Mouse (Mus musculus): ENCODE data around the gene Cyp2b23. TPM values are rescaled to one million over a fixed set of nuclear protein-coding genes. Genes with fewer than 3 reads are reported as not detected.
"Not testable (repeated sequence)": the region's sequence is repeated elsewhere in the genome, so short reads cannot be mapped to it uniquely, and the experiment has no call there.

The Cyp2b23 gene
- not detected in 2 replicates for polyA plus RNA-seq (2015; fragmentation: Nextera tagmentation; extraction: Ambion mirVana)

DNA sequence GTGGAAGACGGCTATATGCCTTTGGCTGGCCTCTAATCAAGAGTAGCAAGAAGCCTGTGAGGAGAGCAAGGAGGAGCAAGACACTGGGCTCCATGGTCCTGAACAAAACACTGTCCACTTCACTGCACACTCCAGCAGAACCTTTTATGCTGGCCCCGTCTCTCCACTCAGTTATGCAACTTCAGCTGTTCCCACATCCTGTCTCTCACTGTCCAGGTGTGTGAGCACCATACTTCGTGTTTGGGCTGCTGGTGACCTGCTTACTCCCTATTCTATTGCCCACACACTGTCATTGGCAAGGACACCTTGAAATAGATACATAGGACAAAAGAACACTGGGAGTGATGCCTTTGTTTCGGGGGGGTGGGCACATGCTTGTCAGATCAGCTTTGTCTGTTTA, at the start of gene Cyp2b23:
Gene Cyp2b23, minus strand, starts transcription at position 101 of the 400 bp plus-strand sequence.
- H3K4me2 ChIP-seq (ENCODE audit: low read length) = no peak within 1 kb of the TSS
- H3K27ac ChIP-seq = no peak within 1 kb of the TSS
- H3K4me1 ChIP-seq (replicated peaks; ENCODE audit: insufficient read depth, low read length) = no peaks in the 10 kb centered on the region
- H3K9me3 ChIP-seq (replicated peaks; ENCODE audit: low read length) = no peaks in the 10 kb centered on the region
- 75% methylated on average over 4 of the region's 4 CpGs for WGBS
- H3K27me3 ChIP-seq (ENCODE audit: insufficient read depth, low read length) = no peaks in the 10 kb centered on the region
- no peaks in the 10 kb centered on the region for H3K36me3 ChIP-seq (ENCODE audit: insufficient read depth, low read length)
- TF ChIP-seq CTCF (IDR thresholded peaks at IDR 0.05; ENCODE audit: low read depth) = no peak
- H3K4me3 ChIP-seq (replicated peaks; ENCODE audit: low read depth, low read length) = no peak within 1 kb of the TSS
- DNase-seq (ENCODE audit: low spot score) = no peak
- no peak within 1 kb of the TSS for H3K9ac ChIP-seq (ENCODE audit: low read depth, low read length)
- no peak for ATAC-seq (replicated peaks; ENCODE audit: low FRiP score, low read depth)

GRCm38 (mm10) chr7:26711061-26711460, 24.8 kb upstream of the Cyp2b23 start:
- H3K4me3 ChIP-seq (replicated peaks; ENCODE audit: low read depth, low read length) = no peak overlapping the region
- no peak for ATAC-seq (replicated peaks; ENCODE audit: low FRiP score, low read depth)
- TF ChIP-seq CTCF (IDR thresholded peaks at IDR 0.05; ENCODE audit: low read depth) = no peak
- DNase-seq (ENCODE audit: low spot score) = no peak
- no peaks in the 10 kb centered on the region for H3K27me3 ChIP-seq (ENCODE audit: insufficient read depth, low read length)
- H3K36me3 ChIP-seq (ENCODE audit: insufficient read depth, low read length) = no peaks in the 10 kb centered on the region
- WGBS = 89% methylated on average over 11 of the region's 11 CpGs
- H3K9me3 ChIP-seq (replicated peaks; ENCODE audit: low read length) = no peaks in the 10 kb centered on the region
- no peak overlapping the region for H3K9ac ChIP-seq (ENCODE audit: low read depth, low read length)
- no peak overlapping the region for H3K27ac ChIP-seq
- no peak overlapping the region for H3K4me2 ChIP-seq (ENCODE audit: low read length)
- no peaks in the 10 kb centered on the region for H3K4me1 ChIP-seq (replicated peaks; ENCODE audit: insufficient read depth, low read length)

DNA sequence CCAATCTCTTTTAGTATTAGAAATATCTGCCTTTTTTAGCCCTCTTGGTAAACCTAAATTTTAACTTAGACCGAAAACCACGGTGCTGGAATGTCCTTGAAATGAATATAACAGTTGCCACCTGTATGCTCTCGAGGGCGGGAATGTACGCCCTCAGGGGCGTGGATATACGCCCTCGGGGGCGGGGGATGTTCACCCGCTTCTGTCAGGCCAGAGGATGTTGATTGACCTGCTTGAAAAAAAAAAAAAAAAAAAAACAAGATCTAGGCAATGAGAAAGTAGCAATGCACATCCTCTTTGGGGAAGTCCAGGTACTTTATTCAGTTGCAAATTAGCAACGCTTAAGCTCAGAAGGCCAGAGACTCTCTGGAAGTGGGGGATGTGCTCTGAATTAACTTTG, 20.8 kb upstream of the Cyp2b23 start:
- TF ChIP-seq CTCF (IDR thresholded peaks at IDR 0.05; ENCODE audit: low read depth) = no peak
- Histone ChIP-seq H3K27me3 (ENCODE audit: insufficient read depth, low read length) (no peaks in the 10 kb centered on the region), H3K36me3 (ENCODE audit: insufficient read depth, low read length) (no peaks in the 10 kb centered on the region), H3K27ac (no peak overlapping the region), H3K4me3 (replicated peaks; ENCODE audit: low read depth, low read length) (no peak overlapping the region), H3K9ac (ENCODE audit: low read depth, low read length) (no peak overlapping the region), H3K4me2 (ENCODE audit: low read length) (no peak overlapping the region), H3K9me3 (replicated peaks; ENCODE audit: low read length) (no peaks in the 10 kb centered on the region), H3K4me1 (replicated peaks; ENCODE audit: insufficient read depth, low read length) (no peaks in the 10 kb centered on the region)
- 34% methylated on average over 11 of the region's 11 CpGs for WGBS
- ATAC-seq (replicated peaks; ENCODE audit: low FRiP score, low read depth) (no peak), DNase-seq (ENCODE audit: low spot score) (no peak)

- H3K27ac ChIP-seq; ATAC-seq (replicated peaks; ENCODE audit: low FRiP score, low read depth); H3K9ac ChIP-seq (ENCODE audit: low read depth, low read length); H3K9me3 ChIP-seq (replicated peaks; ENCODE audit: low read length); H3K4me1 ChIP-seq (replicated peaks; ENCODE audit: insufficient read depth, low read length); H3K4me3 ChIP-seq (replicated peaks; ENCODE audit: low read depth, low read length); DNase-seq (ENCODE audit: low spot score); H3K36me3 ChIP-seq (ENCODE audit: insufficient read depth, low read length); H3K27me3 ChIP-seq (ENCODE audit: insufficient read depth, low read length); H3K4me2 ChIP-seq (ENCODE audit: low read length): not testable (repeated sequence)
- WGBS = 35% methylated on average over 6 of the region's 6 CpGs
These were observed 20.0 kb upstream of the Cyp2b23 start for GRCm38 (mm10) chr7:26706191-26706590.

- Histone ChIP-seq H3K9ac (ENCODE audit: low read depth, low read length) (no peak overlapping the region), H3K4me3 (replicated peaks; ENCODE audit: low read depth, low read length) (no peak overlapping the region), H3K27me3 (ENCODE audit: insufficient read depth, low read length) (no peaks in the 10 kb centered on the region), H3K9me3 (replicated peaks; ENCODE audit: low read length) (no peaks in the 10 kb centered on the region), H3K4me1 (replicated peaks; ENCODE audit: insufficient read depth, low read length) (no peaks in the 10 kb centered on the region), H3K36me3 (ENCODE audit: insufficient read depth, low read length) (no peaks in the 10 kb centered on the region), H3K4me2 (ENCODE audit: low read length) (no peak overlapping the region), H3K27ac (no peak overlapping the region)
- ATAC-seq (replicated peaks; ENCODE audit: low FRiP score, low read depth) (no peak), DNase-seq (ENCODE audit: low spot score) (no peak)
- 78% methylated on average over 4 of the region's 4 CpGs for WGBS
- no peak for TF ChIP-seq CTCF (IDR thresholded peaks at IDR 0.05; ENCODE audit: low read depth)
These were observed 13.9 kb upstream of the Cyp2b23 start for GRCm38 (mm10) chr7:26700151-26700550.

GRCm38 (mm10) chr7:26685713-26686112, 524 bp downstream of the Cyp2b23 start:
- no peaks in the 10 kb centered on the region for H3K4me1 ChIP-seq (replicated peaks; ENCODE audit: insufficient read depth, low read length)
- H3K4me2 ChIP-seq (ENCODE audit: low read length) = no peak overlapping the region
- no peak for TF ChIP-seq CTCF (IDR thresholded peaks at IDR 0.05; ENCODE audit: low read depth)
- H3K36me3 ChIP-seq (ENCODE audit: insufficient read depth, low read length) = no peaks in the 10 kb centered on the region
- H3K4me3 ChIP-seq (replicated peaks; ENCODE audit: low read depth, low read length) = no peak overlapping the region
- no peaks in the 10 kb centered on the region for H3K9me3 ChIP-seq (replicated peaks; ENCODE audit: low read length)
- no peak for DNase-seq (ENCODE audit: low spot score)
- H3K27me3 ChIP-seq (ENCODE audit: insufficient read depth, low read length) = no peaks in the 10 kb centered on the region
- H3K27ac ChIP-seq = no peak overlapping the region
- ATAC-seq (replicated peaks; ENCODE audit: low FRiP score, low read depth) = no peak
- no peak overlapping the region for H3K9ac ChIP-seq (ENCODE audit: low read depth, low read length)
- 75% methylated on average over 2 of the region's 2 CpGs for WGBS

DNA sequence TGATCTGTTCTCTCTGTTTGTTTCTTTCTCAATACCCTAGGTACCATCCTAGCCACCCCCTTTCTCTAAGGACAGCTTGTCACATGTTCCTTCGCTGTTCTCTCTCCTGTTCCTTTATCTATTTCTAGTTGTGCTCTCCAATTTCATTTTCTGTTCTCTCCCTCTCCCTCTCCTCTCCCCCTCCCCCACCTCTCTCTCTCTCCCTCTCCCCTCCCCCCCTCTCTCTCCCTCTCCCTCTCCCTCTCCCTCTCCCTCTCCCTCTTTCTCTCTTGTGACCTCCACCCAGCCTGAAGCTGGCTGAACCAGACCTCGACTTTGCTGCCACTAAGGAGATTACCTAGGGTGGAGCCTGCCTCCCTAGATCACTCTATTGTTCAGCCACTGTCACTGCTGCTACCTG, 18.8 kb downstream of the Cyp2b23 start:
- not testable (repeated sequence) for H3K4me3 ChIP-seq (replicated peaks; ENCODE audit: low read depth, low read length); H3K27me3 ChIP-seq (ENCODE audit: insufficient read depth, low read length)

More for the DNA sequence above, 18.8 kb downstream of the Cyp2b23 start:
- not testable (repeated sequence) for H3K36me3 ChIP-seq (ENCODE audit: insufficient read depth, low read length); H3K27ac ChIP-seq; H3K4me2 ChIP-seq (ENCODE audit: low read length); ATAC-seq (replicated peaks; ENCODE audit: low FRiP score, low read depth); H3K9me3 ChIP-seq (replicated peaks; ENCODE audit: low read length); H3K9ac ChIP-seq (ENCODE audit: low read depth, low read length); DNase-seq (ENCODE audit: low spot score); H3K4me1 ChIP-seq (replicated peaks; ENCODE audit: insufficient read depth, low read length)
- WGBS = 36% methylated on average over 2 of the region's 2 CpGs
